Mouse (Mus musculus) forebrain, embryonic 12.5 days (tissue): Measurements from ENCODE around the gene Scfd2. TPM values are rescaled to one million over a fixed set of nuclear protein-coding genes. Genes with fewer than 3 reads are reported as not detected.

Experiments used
- ATAC-seq: fragments of 200-750 bp; cut with Nextera tagmentation; 2 replicates; pipeline ENCODE4 v1.8.0; 2017; ENCODE audit warnings: moderate TSS enrichment; ENCODE audit not compliant: low FRiP score
- H3K27ac ChIP-seq: fragments of 300-500 bp; sonication (generic); 2 replicates; pipeline ENCODE4 v1.5.1; 2016; ENCODE audit warnings: mild to moderate bottlenecking
- H3K27me3 ChIP-seq: fragments of 300-500 bp; sonication (generic); 2 replicates; pipeline ENCODE4 v1.6.1; 2016; ENCODE audit warnings: mild to moderate bottlenecking
- H3K36me3 ChIP-seq: fragments of 300-500 bp; sonication (generic); replicated peaks from 2 replicates; pipeline ENCODE4 v1.6.1; 2016; ENCODE audit warnings: mild to moderate bottlenecking
- H3K4me1 ChIP-seq: fragments of 300-500 bp; sonication (generic); 2 replicates; pipeline ENCODE4 v1.6.1; 2016
- H3K4me2 ChIP-seq: fragments of 300-500 bp; sonication (generic); 2 replicates; pipeline ENCODE4 v1.6.1; 2016; ENCODE audit warnings: mild to moderate bottlenecking, moderate library complexity
- H3K4me3 ChIP-seq: fragments of 300-500 bp; sonication (generic); replicated peaks from 2 replicates; pipeline ENCODE4 v1.5.1; 2016; ENCODE audit warnings: mild to moderate bottlenecking
- H3K9ac ChIP-seq: fragments of 300-500 bp; sonication (generic); 2 replicates; pipeline ENCODE4 v1.6.1; 2016; ENCODE audit warnings: mild to moderate bottlenecking
- H3K9me3 ChIP-seq: fragments of 300-500 bp; sonication (generic); 2 replicates; pipeline ENCODE4 v1.6.1; 2016
- WGBS: fragments of 180-500 bp; shearing (Covaris S2); methylation state at CpG from one replicate; pipeline ENCODE4 v1.1.7; 2016; 5-methylcytosine and 5-hydroxymethylcytosine counted together
- polyA plus RNA-seq: library from polyadenylated mRNA; unstranded; fragments of >200 nt; fragmentation: Nextera tagmentation; extraction: Ambion mirVana; gene quantifications from 2 replicates; pipeline ENCODE4 v1.2.1, GENCODE M21; 2016

Gene Scfd2
- polyA plus RNA-seq, 1 experiment from 2014 or later = 17.0 TPM

- 70% methylated on average over 5 of the region's 5 CpGs for WGBS
- no peaks in the 10 kb centered on the region for H3K27me3 ChIP-seq
- no peak for ATAC-seq
- H3K9me3 ChIP-seq = no peaks in the 10 kb centered on the region
- no peak overlapping the region for H3K4me2 ChIP-seq
- H3K4me3 ChIP-seq = no peak overlapping the region
- peaks cover 4% of the 10 kb centered on the region; the same call in 1 of the 2 replicates for H3K4me1 ChIP-seq
- no peak overlapping the region for H3K9ac ChIP-seq
- no peaks in the 10 kb centered on the region for H3K36me3 ChIP-seq
- no peak overlapping the region for H3K27ac ChIP-seq
These were observed 80.6 kb downstream of the Scfd2 start for GRCm38 (mm10) chr5:74450977-74451376.

GRCm38 (mm10) chr5:74447517-74448334, 83.8 kb downstream of the Scfd2 start:
- Histone ChIP-seq H3K9ac (no peak overlapping the region), H3K9me3 (no peaks in the 10 kb centered on the region), H3K27ac (no peak overlapping the region), H3K4me2 (no peak overlapping the region), H3K4me1 (peaks cover 4% of the 10 kb centered on the region; the same call in 1 of the 2 replicates), H3K27me3 (no peaks in the 10 kb centered on the region), H3K4me3 (no peak overlapping the region), H3K36me3 (no peaks in the 10 kb centered on the region)
- 62% methylated on average over 10 of the region's 10 CpGs for WGBS
- ATAC-seq = no peak

- no peak for ATAC-seq
- no peaks in the 10 kb centered on the region for H3K27me3 ChIP-seq
- WGBS = 87% methylated on average over 3 of the region's 3 CpGs
- peaks cover 4% of the 10 kb centered on the region; the same call in 1 of the 2 replicates for H3K4me1 ChIP-seq
- no peak overlapping the region for H3K4me2 ChIP-seq
- H3K4me3 ChIP-seq = no peak overlapping the region
- H3K36me3 ChIP-seq = no peaks in the 10 kb centered on the region
- H3K9me3 ChIP-seq = no peaks in the 10 kb centered on the region
- no peak overlapping the region for H3K27ac ChIP-seq
- H3K9ac ChIP-seq = no peak overlapping the region
These were observed 85.7 kb downstream of the Scfd2 start for GRCm38 (mm10) chr5:74445861-74446260.

- no peaks in the 10 kb centered on the region for H3K9me3 ChIP-seq
- H3K27me3 ChIP-seq = no peaks in the 10 kb centered on the region
- no peak overlapping the region for H3K4me2 ChIP-seq
- no peaks in the 10 kb centered on the region for H3K4me1 ChIP-seq
- H3K9ac ChIP-seq = no peak overlapping the region
- no peaks in the 10 kb centered on the region for H3K36me3 ChIP-seq
- WGBS = 89% methylated on average over 8 of the region's 8 CpGs
- H3K4me3 ChIP-seq = no peak overlapping the region
- no peak overlapping the region for H3K27ac ChIP-seq
- no peak for ATAC-seq
These were observed 93.2 kb downstream of the Scfd2 start for GRCm38 (mm10) chr5:74438353-74438752.

GRCm38 (mm10) chr5:74433580-74434147, 97.9 kb downstream of the Scfd2 start:
- Histone ChIP-seq H3K4me3 (no peak overlapping the region), H3K9ac (no peak overlapping the region), H3K27ac (no peak overlapping the region), H3K9me3 (no peaks in the 10 kb centered on the region), H3K36me3 (no peaks in the 10 kb centered on the region), H3K4me1 (no peaks in the 10 kb centered on the region), H3K27me3 (0 out of 2 replicates have a peak, but pooled peaks cover 3% of the 10 kb centered on the region), H3K4me2 (no peak overlapping the region)
- no peak for ATAC-seq
- WGBS = 41% methylated on average over 9 of the region's 9 CpGs

GRCm38 (mm10) chr5:74432879-74433539, 98.5 kb downstream of the Scfd2 start:
- ATAC-seq = no peak
- H3K27ac ChIP-seq = no peak overlapping the region
- 0 out of 2 replicates have a peak, but pooled peaks cover 3% of the 10 kb centered on the region for H3K27me3 ChIP-seq
- H3K9ac ChIP-seq = no peak overlapping the region
- 36% methylated on average over 14 of the region's 14 CpGs for WGBS
- H3K4me1 ChIP-seq = no peaks in the 10 kb centered on the region
- no peaks in the 10 kb centered on the region for H3K9me3 ChIP-seq
- no peaks in the 10 kb centered on the region for H3K36me3 ChIP-seq
- no peak overlapping the region for H3K4me3 ChIP-seq
- H3K4me2 ChIP-seq = peak overlapping the region; percentile 11; the same call in 1 of the 2 replicates

- Histone ChIP-seq H3K27me3 (peaks cover 5% of the 10 kb centered on the region; the same call in 1 of the 2 replicates), H3K4me1 (no peaks in the 10 kb centered on the region), H3K4me2 (no peak overlapping the region), H3K27ac (no peak overlapping the region), H3K4me3 (no peak overlapping the region), H3K36me3 (no peaks in the 10 kb centered on the region), H3K9me3 (no peaks in the 10 kb centered on the region), H3K9ac (no peak overlapping the region)
- 88% methylated on average over 5 of the region's 5 CpGs for WGBS
- no peak for ATAC-seq
These were observed 110.9 kb downstream of the Scfd2 start for GRCm38 (mm10) chr5:74420615-74421132.

GRCm38 (mm10) chr5:74412557-74412956, 119.0 kb downstream of the Scfd2 start:
- Histone ChIP-seq H3K9ac (no peak overlapping the region), H3K4me1 (no peaks in the 10 kb centered on the region), H3K27ac (no peak overlapping the region), H3K36me3 (no peaks in the 10 kb centered on the region), H3K4me3 (no peak overlapping the region), H3K9me3 (no peaks in the 10 kb centered on the region), H3K27me3 (no peaks in the 10 kb centered on the region), H3K4me2 (no peak overlapping the region)
- no peak for ATAC-seq
- 95% methylated on average over 3 of the region's 3 CpGs for WGBS

- H3K4me2 ChIP-seq = no peak overlapping the region
- H3K27ac ChIP-seq = no peak overlapping the region
- 93% methylated on average over 4 of the region's 5 CpGs for WGBS
- no peaks in the 10 kb centered on the region for H3K9me3 ChIP-seq
- ATAC-seq = no peak
- H3K4me1 ChIP-seq = no peaks in the 10 kb centered on the region
- no peaks in the 10 kb centered on the region for H3K36me3 ChIP-seq
- no peaks in the 10 kb centered on the region for H3K27me3 ChIP-seq
- no peak overlapping the region for H3K9ac ChIP-seq
- no peak overlapping the region for H3K4me3 ChIP-seq
These were observed 126.7 kb downstream of the Scfd2 start for GRCm38 (mm10) chr5:74404887-74405286.

- no peak overlapping the region for H3K9ac ChIP-seq
- no peak for ATAC-seq
- WGBS = 86% methylated on average over 5 of the region's 5 CpGs
- H3K4me1 ChIP-seq = no peaks in the 10 kb centered on the region
- no peaks in the 10 kb centered on the region for H3K27me3 ChIP-seq
- H3K27ac ChIP-seq = no peak overlapping the region
- no peaks in the 10 kb centered on the region for H3K36me3 ChIP-seq
- H3K4me2 ChIP-seq = no peak overlapping the region
- H3K4me3 ChIP-seq = no peak overlapping the region
- H3K9me3 ChIP-seq = no peaks in the 10 kb centered on the region
These were observed 127.5 kb downstream of the Scfd2 start for GRCm38 (mm10) chr5:74404083-74404482.

- H3K4me3 ChIP-seq = no peak overlapping the region
- H3K4me2 ChIP-seq = no peak overlapping the region
- H3K9me3 ChIP-seq = no peaks in the 10 kb centered on the region
- no peak overlapping the region for H3K9ac ChIP-seq
- WGBS = 80% methylated on average over 4 of the region's 4 CpGs
- H3K4me1 ChIP-seq = no peaks in the 10 kb centered on the region
- H3K27ac ChIP-seq = no peak overlapping the region
- no peaks in the 10 kb centered on the region for H3K27me3 ChIP-seq
- H3K36me3 ChIP-seq = no peaks in the 10 kb centered on the region
- no peak for ATAC-seq
These were observed 128.9 kb downstream of the Scfd2 start for GRCm38 (mm10) chr5:74402626-74403025.

- H3K27me3 ChIP-seq = no peaks in the 10 kb centered on the region
- peaks cover 12% of the 10 kb centered on the region for H3K4me1 ChIP-seq
- no peaks in the 10 kb centered on the region for H3K36me3 ChIP-seq
- no peaks in the 10 kb centered on the region for H3K9me3 ChIP-seq
- H3K4me2 ChIP-seq = no peak overlapping the region
- H3K27ac ChIP-seq = no peak overlapping the region
- H3K4me3 ChIP-seq = no peak overlapping the region
- no peak for ATAC-seq
- no peak overlapping the region for H3K9ac ChIP-seq
- 70% methylated on average over 2 of the region's 2 CpGs for WGBS
These were observed 139.8 kb downstream of the Scfd2 start for GRCm38 (mm10) chr5:74391806-74392205.
